Comparison of ENCODE assay signal across 26 mouse cellular contexts in the genomic region with DNA sequence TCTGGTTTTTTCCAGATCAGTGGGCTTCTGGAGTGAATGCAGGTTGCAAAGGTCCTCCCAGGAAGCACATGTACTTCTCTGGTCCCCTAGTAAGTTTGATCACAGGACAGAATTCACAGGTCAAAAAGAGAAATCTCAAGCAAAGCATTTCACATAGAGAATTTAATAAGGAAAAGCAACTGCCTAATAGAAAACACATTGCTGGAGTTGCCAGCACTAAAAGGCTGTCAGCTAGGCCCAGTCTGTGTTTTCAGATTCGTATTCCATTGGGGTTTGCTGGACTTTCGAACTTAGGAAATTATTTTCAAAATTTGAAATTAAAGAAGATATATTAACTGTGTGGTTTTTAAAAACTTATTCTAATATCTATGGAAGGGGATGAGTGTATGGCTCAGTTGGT. TPM values are rescaled to one million over a fixed set of nuclear protein-coding genes. Genes with fewer than 3 reads are reported as not detected.
A peak's percentile ranks its signal among the peaks of the same experiment; 100 is the strongest.
DNase-seq lines count a peak whose midpoint lies in the region; ATAC-seq lines count a peak whose summit lies in the region.
"Had no signal": no experiment of that assay in that cellular context is flagged by ENCODE, and none has a peak within 500 bp of the region (broad histone marks: within the 10 kb centered on the region; RNA-seq: fewer than 3 reads in every experiment).

No protein-coding gene starts in this region.

- H3K36me3 ChIP-seq in limb, embryonic 11.5 days (ENCODE audit: control insufficient read depth, insufficient read depth, low read length) = no peaks in the 10 kb centered on the region
- H3K36me3 ChIP-seq in heart, embryonic 10.5 days = peaks cover 2% of the 10 kb centered on the region; the same call in 1 of the 2 replicates
- H3K36me3 ChIP-seq: embryonic facial prominence, embryonic 15.5 days; G1E; hindbrain, embryonic 10.5 days had no signal

- no peaks in the 10 kb centered on the region for H3K4me1 ChIP-seq in limb, embryonic 11.5 days (ENCODE audit: control insufficient read depth, insufficient read depth, low read length)
- no peaks in the 10 kb centered on the region for H3K4me1 ChIP-seq in heart, embryonic 10.5 days
- H3K4me1 ChIP-seq: embryonic facial prominence, embryonic 15.5 days; hindbrain, embryonic 10.5 days had no signal

- DNase-seq in embryo, embryonic 11 days = peak; percentile 23
- DNase-seq in embryo, embryonic 9.5 days (ENCODE audit: extremely low spot score) = no peak
- DNase-seq in forelimb bud, embryonic 11.5 days (ENCODE audit: low read depth, low spot score) = peak; percentile 70
- peak; percentile 30 for DNase-seq in limb, embryonic 11.5 days (ENCODE audit: low spot score)
- no peak for DNase-seq in heart, embryonic 10.5 days (ENCODE audit: low spot score)
- DNase-seq in heart, postnatal 4 days = no peak
- DNase-seq: adrenal gland, postnatal 10 days; adrenal gland, postnatal 36 days; B cell, adult 2 months; cerebellum, adult 18-20 months; cerebellum, adult 9-10 months; cerebellum, postnatal 14 days; forebrain, postnatal 0 days; gastrocnemius, postnatal 25 days; heart, adult 18-20 months; kidney, adult 2 months had no signal

- 43% methylated on average over 2 of the region's 2 CpGs for WGBS in limb, embryonic 11.5 days
- WGBS in heart, embryonic 10.5 days = 85% methylated on average over 2 of the region's 2 CpGs

- no peak overlapping the region for H3K9ac ChIP-seq in limb, embryonic 11.5 days (ENCODE audit: low read length)
- H3K9ac ChIP-seq: embryonic facial prominence, embryonic 15.5 days; forebrain, postnatal 0 days; hindbrain, embryonic 14.5 days had no signal

- H3K4me3 ChIP-seq in limb, embryonic 11.5 days (ENCODE audit: low read depth, low read length) = no peak overlapping the region
- H3K4me3 ChIP-seq in heart, embryonic 10.5 days = no peak overlapping the region
- H3K4me3 ChIP-seq: embryonic facial prominence, embryonic 15.5 days; hindbrain, embryonic 10.5 days had no signal

- no peaks in the 10 kb centered on the region; the same call in 1 of the 2 replicates for H3K9me3 ChIP-seq in limb, embryonic 11.5 days (ENCODE audit: control insufficient read depth, low read length)
- H3K9me3 ChIP-seq in heart, embryonic 10.5 days = no peaks in the 10 kb centered on the region
- H3K9me3 ChIP-seq: embryonic facial prominence, embryonic 15.5 days; G1E; hindbrain, embryonic 10.5 days had no signal

- H3K27me3 ChIP-seq in limb, embryonic 11.5 days (ENCODE audit: control insufficient read depth, insufficient read depth, low read length) = no peaks in the 10 kb centered on the region
- no peaks in the 10 kb centered on the region for H3K27me3 ChIP-seq in heart, embryonic 10.5 days (ENCODE audit: insufficient read depth, poor library complexity, severe bottlenecking)
- H3K27me3 ChIP-seq: CH12.LX; embryonic facial prominence, embryonic 15.5 days; Patski had no signal

- H3K4me2 ChIP-seq in limb, embryonic 11.5 days (ENCODE audit: low read depth, severe bottlenecking) = no peak overlapping the region
- H3K4me2 ChIP-seq: embryonic facial prominence, embryonic 15.5 days; heart, embryonic 11.5 days; hindbrain, embryonic 14.5 days had no signal

- ATAC-seq in limb, embryonic 11.5 days (ENCODE audit: insufficient number of reproducible peaks, low FRiP score, low TSS enrichment, low read depth) = peak; percentile 68; the same call in 1 of the 2 replicates
- ATAC-seq: forebrain, embryonic 14.5 days; forebrain, postnatal 0 days; hindbrain, postnatal 0 days; intestine, postnatal 0 days; Patski had no signal

- H3K27ac ChIP-seq in limb, embryonic 11.5 days (replicated peaks; ENCODE audit: low read depth, low read length) = no peak overlapping the region
- no peak overlapping the region for H3K27ac ChIP-seq in heart, embryonic 10.5 days
- H3K27ac ChIP-seq: embryonic facial prominence, embryonic 15.5 days; hindbrain, embryonic 10.5 days; hindbrain, embryonic 14.5 days; hindbrain, postnatal 0 days had no signal

RNA-seq across cellular contexts. Expression of a gene that starts 42.3 kb away (rescaled TPM):
- 23.5 and 26.7 TPM in 2 replicates for polyA plus RNA-seq in limb, embryonic 11.5 days (2014; fragmentation: Nextera tagmentation; extraction: Ambion mirVana)
- 35.9 and 36.7 TPM in 2 replicates for polyA plus RNA-seq in heart, embryonic 10.5 days (2016; fragmentation: Nextera tagmentation; extraction: Ambion mirVana)
- 100 to 1,000 TPM; 123 to 128 TPM for total RNA-seq in heart, postnatal 4 days (2021)
- total RNA-seq: CH12.LX had no signal
- polyA plus RNA-seq: G1E had no signal

Comparison
In these comparisons a context has a peak if more than half of its experiments do, and no peak if none do; other contexts are left out.
1. DNase-seq: peak in embryo, embryonic 11 days (single experiment), forelimb bud, embryonic 11.5 days (single experiment) and limb, embryonic 11.5 days (single experiment); none in embryo, embryonic 9.5 days (single experiment), heart, embryonic 10.5 days (single experiment) and heart, postnatal 4 days (single experiment).